In genomic region chr14:51884031-51884544, GRCm38 (mm10) we compare ENCODE assay signal across 8 mouse cellular contexts. TPM values are rescaled to one million over a fixed set of nuclear protein-coding genes. Genes with fewer than 3 reads are reported as not detected.
DNase-seq lines count a peak whose midpoint lies in the region; ATAC-seq lines count a peak whose summit lies in the region.

No protein-coding gene starts in this region.

- no peaks in the 10 kb centered on the region for H3K9me3 ChIP-seq in lung, embryonic 16.5 days (ENCODE audit: control insufficient read depth, low read length)
- H3K9me3 ChIP-seq in embryonic facial prominence, embryonic 13.5 days: no peaks in the 10 kb centered on the region
- H3K9me3 ChIP-seq in limb, embryonic 13.5 days: no peaks in the 10 kb centered on the region
- H3K9me3 ChIP-seq in stomach, embryonic 15.5 days: no peaks in the 10 kb centered on the region

- 2% methylated on average over 14 of the region's 14 CpGs for WGBS in lung, embryonic 16.5 days
- WGBS in embryonic facial prominence, embryonic 13.5 days: 2% methylated on average over 14 of the region's 14 CpGs
- 1% methylated on average over 14 of the region's 14 CpGs for WGBS in limb, embryonic 13.5 days
- WGBS in stomach, embryonic 15.5 days: under 1% methylated on average over 14 of the region's 14 CpGs

- no peaks in the 10 kb centered on the region for H3K27me3 ChIP-seq in lung, embryonic 16.5 days (ENCODE audit: control insufficient read depth, insufficient read depth, low read depth, low read length)
- H3K27me3 ChIP-seq in embryonic facial prominence, embryonic 13.5 days: no peaks in the 10 kb centered on the region
- no peaks in the 10 kb centered on the region for H3K27me3 ChIP-seq in limb, embryonic 13.5 days
- no peaks in the 10 kb centered on the region for H3K27me3 ChIP-seq in stomach, embryonic 15.5 days (replicated peaks)

- peaks cover 12% of the 10 kb centered on the region for H3K4me1 ChIP-seq in lung, embryonic 16.5 days (replicated peaks; ENCODE audit: control insufficient read depth, insufficient read depth, low read length)
- H3K4me1 ChIP-seq in embryonic facial prominence, embryonic 13.5 days: peaks cover 13% of the 10 kb centered on the region
- H3K4me1 ChIP-seq in limb, embryonic 13.5 days: peaks cover 14% of the 10 kb centered on the region
- H3K4me1 ChIP-seq in stomach, embryonic 15.5 days: peaks cover 11% of the 10 kb centered on the region; the same call in 1 of the 2 replicates

- H3K27ac ChIP-seq in lung, embryonic 16.5 days (ENCODE audit: low read length): peak overlapping the region; percentile 67
- peak overlapping the region; percentile 55 for H3K27ac ChIP-seq in embryonic facial prominence, embryonic 13.5 days
- peak overlapping the region; percentile 75 for H3K27ac ChIP-seq in limb, embryonic 13.5 days
- peak overlapping the region; percentile 84 for H3K27ac ChIP-seq in stomach, embryonic 15.5 days

- H3K36me3 ChIP-seq in lung, embryonic 16.5 days (ENCODE audit: control insufficient read depth, insufficient read depth, low read length): peaks cover 18% of the 10 kb centered on the region
- peaks cover 25% of the 10 kb centered on the region for H3K36me3 ChIP-seq in embryonic facial prominence, embryonic 13.5 days
- peaks cover 26% of the 10 kb centered on the region for H3K36me3 ChIP-seq in limb, embryonic 13.5 days
- H3K36me3 ChIP-seq in stomach, embryonic 15.5 days: peaks cover 23% of the 10 kb centered on the region; the same call in 1 of the 2 replicates

- peak overlapping the region; percentile 79 for H3K4me2 ChIP-seq in lung, embryonic 16.5 days (ENCODE audit: low read depth, low read length)
- H3K4me2 ChIP-seq in embryonic facial prominence, embryonic 13.5 days: peak overlapping the region; percentile 89
- peak overlapping the region; percentile 89 for H3K4me2 ChIP-seq in limb, embryonic 13.5 days (replicated peaks)
- H3K4me2 ChIP-seq in stomach, embryonic 15.5 days: peak overlapping the region; percentile 74

- peak overlapping the region; percentile 73 for H3K4me3 ChIP-seq in lung, embryonic 16.5 days (ENCODE audit: low read length)
- peak overlapping the region; percentile 83 for H3K4me3 ChIP-seq in embryonic facial prominence, embryonic 13.5 days
- H3K4me3 ChIP-seq in limb, embryonic 13.5 days: peak overlapping the region; percentile 80
- H3K4me3 ChIP-seq in stomach, embryonic 15.5 days (replicated peaks): peak overlapping the region; percentile 71

- peak overlapping the region; percentile 70 for H3K9ac ChIP-seq in lung, embryonic 16.5 days (ENCODE audit: low read length)
- H3K9ac ChIP-seq in embryonic facial prominence, embryonic 13.5 days: peak overlapping the region; percentile 64
- peak overlapping the region; percentile 60 for H3K9ac ChIP-seq in limb, embryonic 13.5 days
- no peak overlapping the region for H3K9ac ChIP-seq in stomach, embryonic 15.5 days

- no peak for DNase-seq in lung, postnatal 25 days (ENCODE audit: low spot score)
- no peak for DNase-seq in adrenal gland, postnatal 10 days
- no peak for DNase-seq in right cerebral cortex, adult 2 months (ENCODE audit: low spot score in 2 of 2)
- DNase-seq in kidney, adult 18-20 months: no peak

- ATAC-seq in lung, embryonic 16.5 days (ENCODE audit: low read depth): peak; percentile 31
- peak; percentile 17 for ATAC-seq in embryonic facial prominence, embryonic 13.5 days (ENCODE audit: insufficient number of reproducible peaks, insufficient read depth, low FRiP score, low TSS enrichment, low read depth)
- ATAC-seq in limb, embryonic 13.5 days (ENCODE audit: low FRiP score, low read depth): peak; percentile 55
- ATAC-seq in stomach, embryonic 15.5 days (ENCODE audit: insufficient read depth, low FRiP score, low read depth): peak; percentile 11

RNA-seq across cellular contexts. Expression of gene Mettl17, which starts 0.6 kb away (rescaled TPM):
- 33.5 and 40.4 TPM in 2 replicates for polyA plus RNA-seq in lung, embryonic 16.5 days (2015; fragmentation: Nextera tagmentation; extraction: Ambion mirVana)
- 51.3 and 54.2 TPM in 2 replicates for polyA plus RNA-seq in embryonic facial prominence, embryonic 13.5 days (2015; fragmentation: Nextera tagmentation; extraction: Ambion mirVana)
- 52.1 and 62.2 TPM in 2 replicates for polyA plus RNA-seq in limb, embryonic 13.5 days (2015; fragmentation: Nextera tagmentation; extraction: Ambion mirVana)
- 50.7 and 57.7 TPM in 2 replicates for polyA plus RNA-seq in stomach, embryonic 15.5 days (2015; fragmentation: Nextera tagmentation; extraction: Ambion mirVana)
- total RNA-seq in adrenal gland, postnatal 10 days (2021): 10 to 100 TPM; 29.5 to 34.7 TPM

RNA-seq across cellular contexts. Expression of gene Slc39a2, which starts 8.6 kb away (rescaled TPM):
- 0.25 and 0.43 TPM in 2 replicates for polyA plus RNA-seq in lung, embryonic 16.5 days (2015; fragmentation: Nextera tagmentation; extraction: Ambion mirVana)
- 3.5 and 3.7 TPM in 2 replicates for polyA plus RNA-seq in embryonic facial prominence, embryonic 13.5 days (2015; fragmentation: Nextera tagmentation; extraction: Ambion mirVana)
- 1.4 and 1.6 TPM in 2 replicates for polyA plus RNA-seq in limb, embryonic 13.5 days (2015; fragmentation: Nextera tagmentation; extraction: Ambion mirVana)
- polyA plus RNA-seq in stomach, embryonic 15.5 days (2015; fragmentation: Nextera tagmentation; extraction: Ambion mirVana): 0.73 and 0.98 TPM in 2 replicates
- total RNA-seq in adrenal gland, postnatal 10 days (2021): under 1 TPM; 0.24 to 0.97 TPM

RNA-seq across cellular contexts. Expression of gene Ndrg2, which starts 29.9 kb away (rescaled TPM):
- 93.3 and 109 TPM in 2 replicates for polyA plus RNA-seq in lung, embryonic 16.5 days (2015; fragmentation: Nextera tagmentation; extraction: Ambion mirVana)
- polyA plus RNA-seq in embryonic facial prominence, embryonic 13.5 days (2015; fragmentation: Nextera tagmentation; extraction: Ambion mirVana): 55.2 and 72.4 TPM in 2 replicates
- 53.1 and 61.8 TPM in 2 replicates for polyA plus RNA-seq in limb, embryonic 13.5 days (2015; fragmentation: Nextera tagmentation; extraction: Ambion mirVana)
- 73.7 and 81.7 TPM in 2 replicates for polyA plus RNA-seq in stomach, embryonic 15.5 days (2015; fragmentation: Nextera tagmentation; extraction: Ambion mirVana)
- total RNA-seq in adrenal gland, postnatal 10 days (2021): 100 to 1,000 TPM; 337 to 338 TPM

RNA-seq across cellular contexts. Expression of gene Ear6, which starts 30.6 kb away (rescaled TPM):
- not detected in 2 replicates for polyA plus RNA-seq in lung, embryonic 16.5 days (2015; fragmentation: Nextera tagmentation; extraction: Ambion mirVana)
- not detected in 2 replicates for polyA plus RNA-seq in embryonic facial prominence, embryonic 13.5 days (2015; fragmentation: Nextera tagmentation; extraction: Ambion mirVana)
- 0.42 TPM in 1 of 2 replicates, not detected in the other for polyA plus RNA-seq in limb, embryonic 13.5 days (2015; fragmentation: Nextera tagmentation; extraction: Ambion mirVana)
- polyA plus RNA-seq in stomach, embryonic 15.5 days (2015; fragmentation: Nextera tagmentation; extraction: Ambion mirVana): 0.19 and 0.39 TPM in 2 replicates
- total RNA-seq in adrenal gland, postnatal 10 days (2021): 1 to 10 TPM in 1 of 2 experiments, not detected in 1; 1.5 TPM

RNA-seq across cellular contexts. Expression of gene Tppp2, which starts 34.1 kb away (rescaled TPM):
- not detected in 2 replicates for polyA plus RNA-seq in lung, embryonic 16.5 days (2015; fragmentation: Nextera tagmentation; extraction: Ambion mirVana)
- polyA plus RNA-seq in embryonic facial prominence, embryonic 13.5 days (2015; fragmentation: Nextera tagmentation; extraction: Ambion mirVana): not detected in 2 replicates
- polyA plus RNA-seq in limb, embryonic 13.5 days (2015; fragmentation: Nextera tagmentation; extraction: Ambion mirVana): not detected in 2 replicates
- polyA plus RNA-seq in stomach, embryonic 15.5 days (2015; fragmentation: Nextera tagmentation; extraction: Ambion mirVana): not detected in 2 replicates
- not detected for total RNA-seq in adrenal gland, postnatal 10 days (2021)
